Mouse (Mus musculus) limb, embryonic 11.5 days (tissue): ENCODE results near the gene Ttc9. TPM values are rescaled to one million over a fixed set of nuclear protein-coding genes. Genes with fewer than 3 reads are reported as not detected.

ENCODE experiments used
- ATAC-seq: fragments of 200-750 bp; cut with Nextera tagmentation; 2 replicates; pipeline ENCODE4 v1.8.0; 2017; ENCODE audit warnings: low read depth; ENCODE audit not compliant: insufficient number of reproducible peaks, low FRiP score, low TSS enrichment
- DNase-seq: peaks from one replicate; pipeline ENCODE4 v3.0.0-alpha.2; 2015; ENCODE audit warnings: low spot score
- H3K27ac ChIP-seq: fragments of 300-500 bp; sonication (generic); replicated peaks from 2 replicates; pipeline ENCODE4 v1.5.1; 2014; ENCODE audit warnings: low read depth, mild to moderate bottlenecking, low read length
- H3K27me3 ChIP-seq: fragments of 300-500 bp; sonication (generic); 2 replicates; pipeline ENCODE4 v1.6.1; 2014; ENCODE audit warnings: mild to moderate bottlenecking, low read length, mixed read lengths; ENCODE audit not compliant: control insufficient read depth, insufficient read depth
- H3K36me3 ChIP-seq: fragments of 300-500 bp; sonication (generic); 2 replicates; pipeline ENCODE4 v1.6.1; 2014; ENCODE audit warnings: mild to moderate bottlenecking, low read length, moderate library complexity, mixed read lengths; ENCODE audit not compliant: control insufficient read depth, insufficient read depth
- H3K4me1 ChIP-seq: fragments of 300-500 bp; sonication (generic); 2 replicates; pipeline ENCODE4 v1.6.1; 2014; ENCODE audit warnings: low read length, mixed read lengths; ENCODE audit not compliant: control insufficient read depth, insufficient read depth
- H3K4me2 ChIP-seq: fragments of 300-500 bp; sonication (generic); 2 replicates; pipeline ENCODE4 v1.6.1; 2014; ENCODE audit warnings: low read depth, mild to moderate bottlenecking, moderate library complexity; ENCODE audit not compliant: severe bottlenecking
- H3K4me3 ChIP-seq: fragments of 300-500 bp; sonication (generic); 2 replicates; pipeline ENCODE4 v1.5.1; 2014; ENCODE audit warnings: low read depth, low read length
- H3K9ac ChIP-seq: fragments of 300-500 bp; sonication (generic); 2 replicates; pipeline ENCODE4 v1.6.1; 2014; ENCODE audit warnings: mild to moderate bottlenecking, low read length
- H3K9me3 ChIP-seq: fragments of 300-500 bp; sonication (generic); 2 replicates; pipeline ENCODE4 v1.6.1; 2016; ENCODE audit warnings: low read length; ENCODE audit not compliant: control insufficient read depth
- WGBS: fragments of 180-500 bp; shearing (Covaris S2); extraction: QIAGEN DNeasy Blood & Tissue Kit; methylation state at CpG from one replicate; pipeline ENCODE4 v1.1.7; 2014; 5-methylcytosine and 5-hydroxymethylcytosine counted together
- polyA plus RNA-seq: library from polyadenylated mRNA; unstranded; fragments of >200 nt; fragmentation: Nextera tagmentation; extraction: Ambion mirVana; gene quantifications from 2 replicates; pipeline ENCODE4 v1.2.1, GENCODE M21; 2014

Gene Ttc9
- polyA plus RNA-seq, 1 experiment from 2014 or later: 0.35 TPM

DNA sequence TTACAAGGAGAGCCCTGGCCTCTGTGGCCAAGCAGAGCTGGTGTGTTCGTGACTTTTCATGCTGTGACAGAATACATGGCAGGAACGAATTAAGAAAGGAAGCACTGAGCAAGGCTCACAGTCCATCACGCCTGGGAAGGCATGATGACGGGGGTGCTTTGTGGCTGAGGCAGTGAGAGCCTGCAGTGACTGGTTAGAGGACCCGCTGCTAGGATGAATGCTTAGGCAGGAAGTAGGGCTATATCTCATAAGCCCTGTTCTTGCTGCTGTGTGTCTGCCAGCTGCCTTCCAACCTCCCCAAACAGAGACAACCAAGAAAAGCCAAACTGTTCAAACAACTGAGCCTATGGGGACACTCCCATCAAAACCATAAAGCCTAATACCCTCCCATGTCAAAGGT lies 9.6 kb downstream of the Ttc9 start:
- DNase-seq (no peak), ATAC-seq (no peak)
- Histone ChIP-seq H3K27ac (no peak overlapping the region), H3K36me3 (no peaks in the 10 kb centered on the region), H3K4me1 (no peaks in the 10 kb centered on the region), H3K4me2 (no peak overlapping the region), H3K9me3 (no peaks in the 10 kb centered on the region), H3K9ac (no peak overlapping the region), H3K27me3 (no peaks in the 10 kb centered on the region), H3K4me3 (no peak overlapping the region)
- 65% methylated on average over 5 of the region's 5 CpGs for WGBS

- 79% methylated on average over 11 of the region's 11 CpGs for WGBS
- DNase-seq (no peak), ATAC-seq (no peak)
- no peaks in the 10 kb centered on the region for H3K9me3 ChIP-seq
- no peaks in the 10 kb centered on the region for H3K27me3 ChIP-seq
- no peaks in the 10 kb centered on the region for H3K36me3 ChIP-seq
- no peak overlapping the region for H3K4me3 ChIP-seq
- no peak overlapping the region for H3K9ac ChIP-seq
- H3K4me2 ChIP-seq: no peak overlapping the region
- no peaks in the 10 kb centered on the region for H3K4me1 ChIP-seq
- no peak overlapping the region for H3K27ac ChIP-seq
Observed at GRCm38 (mm10) chr12:81642361-81643082, 11.5 kb downstream of the Ttc9 start.

GRCm38 (mm10) chr12:81646811-81647210 lies 15.8 kb downstream of the Ttc9 start:
- Histone ChIP-seq H3K9ac (no peak overlapping the region), H3K27me3 (no peaks in the 10 kb centered on the region), H3K4me3 (no peak overlapping the region), H3K27ac (no peak overlapping the region), H3K4me1 (no peaks in the 10 kb centered on the region), H3K9me3 (no peaks in the 10 kb centered on the region), H3K36me3 (no peaks in the 10 kb centered on the region), H3K4me2 (no peak overlapping the region)
- whole genome bisulfite sequencing: 91% methylated on average over 6 of the region's 6 CpGs
- DNase-seq (no peak), ATAC-seq (no peak)

GRCm38 (mm10) chr12:81653344-81653743 lies 22.3 kb downstream of the Ttc9 start:
- WGBS: 89% methylated on average over 8 of the region's 8 CpGs
- no peaks in the 10 kb centered on the region for H3K9me3 ChIP-seq

GRCm38 (mm10) chr12:81657321-81657720 lies 26.3 kb downstream of the Ttc9 start:
- H3K27ac ChIP-seq: no peak overlapping the region
- no peaks in the 10 kb centered on the region for H3K36me3 ChIP-seq
- H3K9ac ChIP-seq: no peak overlapping the region
- H3K4me3 ChIP-seq: no peak overlapping the region
- no peak for DNase-seq
- H3K27me3 ChIP-seq: no peaks in the 10 kb centered on the region
- WGBS: 71% methylated on average over 1 of the region's 1 CpGs
- no peak for ATAC-seq
- no peak overlapping the region for H3K4me2 ChIP-seq
- H3K9me3 ChIP-seq: no peaks in the 10 kb centered on the region
- H3K4me1 ChIP-seq: no peaks in the 10 kb centered on the region

More at GRCm38 (mm10) chr12:81653344-81653743, 22.3 kb downstream of the Ttc9 start:
- ATAC-seq: no peak
- Histone ChIP-seq H3K4me1 (no peaks in the 10 kb centered on the region), H3K27me3 (no peaks in the 10 kb centered on the region), H3K4me3 (no peak overlapping the region), H3K9ac (no peak overlapping the region), H3K4me2 (no peak overlapping the region), H3K27ac (no peak overlapping the region), H3K36me3 (no peaks in the 10 kb centered on the region)
- DNase-seq: no peak

DNA sequence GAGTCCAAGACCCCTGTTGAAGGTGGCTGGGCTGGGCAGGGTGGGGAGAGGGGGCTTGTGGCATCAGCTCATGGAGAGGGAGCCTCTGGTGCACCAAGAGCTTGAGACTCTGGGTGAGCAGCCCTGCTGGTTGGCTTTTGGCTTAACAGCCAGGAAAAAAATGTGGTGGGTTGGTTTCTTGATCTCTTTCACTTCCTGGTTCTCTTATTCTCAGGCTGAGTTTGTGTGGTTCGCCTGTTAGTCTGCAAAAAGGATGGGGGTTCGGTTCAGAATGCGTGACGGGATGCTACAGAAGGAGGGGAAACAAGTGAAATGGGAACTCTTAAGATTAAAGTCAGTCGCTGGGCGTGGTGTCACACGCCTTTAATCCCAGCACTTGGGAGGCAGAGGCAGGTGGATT lies 27.0 kb downstream of the Ttc9 start:
- no peaks in the 10 kb centered on the region for H3K9me3 ChIP-seq
- H3K9ac ChIP-seq: no peak overlapping the region
- no peak for ATAC-seq
- no peak overlapping the region for H3K27ac ChIP-seq
- H3K27me3 ChIP-seq: no peaks in the 10 kb centered on the region
- H3K4me1 ChIP-seq: no peaks in the 10 kb centered on the region
- no peaks in the 10 kb centered on the region for H3K36me3 ChIP-seq
- WGBS: 81% methylated on average over 7 of the region's 7 CpGs
- no peak for DNase-seq
- H3K4me3 ChIP-seq: no peak overlapping the region
- no peak overlapping the region for H3K4me2 ChIP-seq

- Histone ChIP-seq H3K9me3 (no peaks in the 10 kb centered on the region), H3K4me2 (no peak overlapping the region)
- WGBS: 80% methylated on average over 4 of the region's 4 CpGs
Observed at GRCm38 (mm10) chr12:81662076-81662475, 31.0 kb downstream of the Ttc9 start.

GRCm38 (mm10) chr12:81663116-81663515 lies 32.1 kb downstream of the Ttc9 start:
- H3K4me1 ChIP-seq: no peaks in the 10 kb centered on the region
- no peak overlapping the region for H3K4me3 ChIP-seq
- H3K27me3 ChIP-seq: no peaks in the 10 kb centered on the region
- ATAC-seq (no peak), DNase-seq (no peak)
- H3K9ac ChIP-seq: no peak overlapping the region
- H3K36me3 ChIP-seq: no peaks in the 10 kb centered on the region
- H3K27ac ChIP-seq: no peak overlapping the region
- H3K9me3 ChIP-seq: no peaks in the 10 kb centered on the region
- 82% methylated on average over 9 of the region's 9 CpGs for WGBS
- no peak overlapping the region for H3K4me2 ChIP-seq

More at GRCm38 (mm10) chr12:81662076-81662475, 31.0 kb downstream of the Ttc9 start:
- Histone ChIP-seq H3K27me3 (no peaks in the 10 kb centered on the region), H3K4me1 (no peaks in the 10 kb centered on the region), H3K4me3 (no peak overlapping the region), H3K27ac (no peak overlapping the region), H3K36me3 (no peaks in the 10 kb centered on the region), H3K9ac (no peak overlapping the region)
- DNase-seq (no peak), ATAC-seq (no peak)

- Histone ChIP-seq H3K4me1 (no peaks in the 10 kb centered on the region), H3K4me3 (no peak overlapping the region), H3K4me2 (no peak overlapping the region), H3K9me3 (no peaks in the 10 kb centered on the region), H3K9ac (no peak overlapping the region), H3K36me3 (no peaks in the 10 kb centered on the region), H3K27ac (no peak overlapping the region), H3K27me3 (no peaks in the 10 kb centered on the region)
- WGBS: 80% methylated on average over 5 of the region's 5 CpGs
- DNase-seq: no peak
- ATAC-seq: no peak
Observed at GRCm38 (mm10) chr12:81663906-81664305, 32.9 kb downstream of the Ttc9 start.
